Mouse (Mus musculus) ES-E14 (cell line): Measurements from ENCODE around the gene Nectin2. TPM values are rescaled to one million over a fixed set of nuclear protein-coding genes. Genes with fewer than 3 reads are reported as not detected.
A peak's percentile ranks its signal among the peaks of the same experiment; 100 is the strongest.

Source experiments
- DNase-seq: peaks from one replicate; pipeline ENCODE4 v3.0.0-alpha.2; 2013; ENCODE audit warnings: low read depth, low spot score
- H3K27ac ChIP-seq: 2 replicates; pipeline ENCODE4 v1.5.1; 2012; ENCODE audit warnings: low read depth, mild to moderate bottlenecking, low read length, moderate library complexity, mixed read lengths; ENCODE audit not compliant: poor library complexity, insufficient read depth, severe bottlenecking
- H3K36me3 ChIP-seq: 2 replicates; pipeline ENCODE4 v1.6.1; 2012; ENCODE audit warnings: mild to moderate bottlenecking, low read length, moderate library complexity, mixed read lengths; ENCODE audit not compliant: control insufficient read depth, poor library complexity, insufficient read depth, severe bottlenecking
- H3K4me1 ChIP-seq, 2 experiments: fragments of 150-350 bp in 1 of 2; sonication (generic) in 1 of 2; 2 replicates each; pipeline ENCODE4 v1.6.1; 2012; ENCODE audit warnings: low read length in 2 of 2, mild to moderate bottlenecking in 1 of 2, mixed read lengths in 1 of 2; ENCODE audit not compliant: control insufficient read depth in 2 of 2, insufficient read depth in 2 of 2, poor library complexity in 1 of 2
- H3K4me3 ChIP-seq, 2 experiments: fragments of 150-350 bp in 1 of 2; sonication (generic) in 1 of 2; 2 replicates each; pipeline ENCODE4 v1.5.1; 2012; ENCODE audit warnings: low read length in 2 of 2, low read depth in 1 of 2, mild to moderate bottlenecking in 1 of 2, mixed read lengths in 1 of 2; ENCODE audit not compliant: insufficient read depth in 1 of 2, poor library complexity in 1 of 2, severe bottlenecking in 1 of 2
- H3K9ac ChIP-seq: 2 replicates; pipeline ENCODE4 v1.6.1; 2012; ENCODE audit warnings: low read depth, mild to moderate bottlenecking, low read length, mixed read lengths; ENCODE audit not compliant: poor library complexity, insufficient read depth, severe bottlenecking
- H3K9me3 ChIP-seq: fragments of 150-350 bp; sonication (generic); 2 replicates; pipeline ENCODE4 v1.6.1; 2012; ENCODE audit warnings: low read depth, mild to moderate bottlenecking, low read length; ENCODE audit not compliant: control insufficient read depth, insufficient read depth
- CHD2 ChIP-seq: IDR thresholded peaks from 2 replicates; pipeline ENCODE4 v1.6.1; 2014; ENCODE audit warnings: mild to moderate bottlenecking, low read depth, low read length, inconsistent platforms
- HCFC1 ChIP-seq: IDR thresholded peaks from 2 replicates; pipeline ENCODE4 v1.6.1; 2012; ENCODE audit warnings: low read length, inconsistent platforms, borderline replicate concordance; ENCODE audit not compliant: insufficient read depth
- MAFK ChIP-seq: IDR thresholded peaks from 2 replicates; pipeline ENCODE4 v1.6.1; 2014; ENCODE audit warnings: mild to moderate bottlenecking, low read depth, low read length, inconsistent platforms; ENCODE audit not compliant: insufficient read depth
- ZC3H11A ChIP-seq: IDR thresholded peaks from 2 replicates; pipeline ENCODE4 v1.6.1; 2012; ENCODE audit warnings: low read depth, mild to moderate bottlenecking, inconsistent platforms, low read length, borderline replicate concordance
- ZNF384 ChIP-seq: IDR thresholded peaks from 2 replicates; pipeline ENCODE4 v1.6.1; 2012; ENCODE audit warnings: low read depth, low read length, inconsistent platforms
- in situ Hi-C, 2 experiments: fragments of 600-800 bp; cut with MboI; formaldehyde crosslinking; loops; one replicate each; pipeline ENCODE4 v1.15.1; 2025; ENCODE audit warnings: low sequenced_read_pairs in 2 of 2, inconsistent platforms in 1 of 2; ENCODE audit not compliant: unreplicated experiment in 2 of 2
- total RNA-seq: library from RNA; depleted of rRNA; stranded (reverse); fragments of 300-350 nt; gene quantifications from 2 replicates; pipeline ENCODE4 v1.2.3, GENCODE M21; 2012

Nectin2 gene
- total RNA-seq, 1 experiment, result 241 TPM

- Histone ChIP-seq H3K4me1 (peaks cover 13 to 25% of the 10 kb centered on the region in 2 experiments), H3K9ac (peak overlapping the region; percentile 32), H3K27ac (peak overlapping the region; percentile 90), H3K36me3 (peaks cover 24% of the 10 kb centered on the region), H3K9me3 (no peaks in the 10 kb centered on the region), H3K4me3 (peak overlapping the region; percentile 94)
- DNase-seq, result peak; percentile 83
- in situ Hi-C loops, result loop anchor here in 1 of 2 experiments (5.0 kb wide), 2 partner anchors 40 to 125 kb away; no protein-coding TSS in a partner anchor
- no peak for TF ChIP-seq HCFC1
- TF ChIP-seq MAFK, result no peak
- no peak for TF ChIP-seq CHD2
- no peak for TF ChIP-seq ZNF384
- TF ChIP-seq ZC3H11A, result no peak
Observed at GRCm38 (mm10) chr7:19747420-19748218, 2.7 kb downstream of the Nectin2 start.

GRCm38 (mm10) chr7:19746426-19747201 is 3.7 kb downstream of the Nectin2 start:
- no peak for TF ChIP-seq HCFC1
- TF ChIP-seq ZNF384, result no peak
- no peak for TF ChIP-seq MAFK
- no peak for TF ChIP-seq ZC3H11A
- in situ Hi-C loops, result loop anchor here in 1 of 2 experiments (5.0 kb wide), 2 partner anchors 41 to 126 kb away; no protein-coding TSS in a partner anchor

DNA sequence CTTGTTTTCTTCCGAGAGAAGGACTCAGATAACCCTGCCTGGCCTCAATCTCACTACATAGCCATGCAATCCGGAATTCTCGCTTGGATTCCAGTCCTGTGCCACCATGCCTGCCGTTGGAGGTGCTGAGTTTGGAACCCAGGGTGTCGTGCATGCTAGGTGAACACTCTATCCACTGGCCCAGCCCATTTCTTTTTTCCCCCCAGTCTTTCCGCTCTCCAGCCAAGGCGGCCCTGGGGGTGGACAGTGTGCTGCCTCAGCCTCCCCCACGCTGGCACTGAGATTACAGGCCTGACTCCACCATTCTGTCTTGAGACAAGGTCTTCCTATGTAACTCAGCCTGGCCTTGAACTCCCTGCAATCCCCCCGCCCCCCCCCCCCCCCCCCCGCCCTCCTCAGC is 4.3 kb downstream of the Nectin2 start:
- in situ Hi-C loops, result loop anchor here in 1 of 2 experiments (5.0 kb wide), 2 partner anchors 41 to 126 kb away; no protein-coding TSS in a partner anchor
- H3K27ac ChIP-seq, result no peak overlapping the region; the same call in 1 of the 2 replicates
- H3K4me3 ChIP-seq, result peak overlapping the region in 1 of 2 experiments; percentile 94; a peak in 2 of 4 replicates
- no peak overlapping the region; the same call in 1 of the 2 replicates for H3K9ac ChIP-seq
- peaks cover 13 to 28% of the 10 kb centered on the region in 2 experiments for H3K4me1 ChIP-seq
- TF ChIP-seq HCFC1 (no peak), MAFK (no peak), ZNF384 (no peak), ZC3H11A (no peak), CHD2 (no peak)
- H3K9me3 ChIP-seq, result no peaks in the 10 kb centered on the region
- H3K36me3 ChIP-seq, result peaks cover 26% of the 10 kb centered on the region
- DNase-seq, result no peak

More at GRCm38 (mm10) chr7:19746426-19747201, 3.7 kb downstream of the Nectin2 start:
- Histone ChIP-seq H3K36me3 (peaks cover 24% of the 10 kb centered on the region), H3K9me3 (no peaks in the 10 kb centered on the region), H3K4me3 (peak overlapping the region; percentile 94; a peak in 3 of 4 replicates), H3K4me1 (peaks cover 13 to 25% of the 10 kb centered on the region in 2 experiments), H3K9ac (peak overlapping the region; percentile 33; the same call in 1 of the 2 replicates), H3K27ac (peak overlapping the region; percentile 56; the same call in 1 of the 2 replicates)
- DNase-seq, result no peak
